Mouse (Mus musculus): ENCODE results near the gene Rnaset2b. TPM values are rescaled to one million over a fixed set of nuclear protein-coding genes. Genes with fewer than 3 reads are reported as not detected.
"Not testable (repeated sequence)": the region's sequence is repeated elsewhere in the genome, so short reads cannot be mapped to it uniquely, and the experiment has no call there.

The Rnaset2b gene
- polyA plus RNA-seq, 1 experiment from 2014 or later, result 105 TPM

DNA sequence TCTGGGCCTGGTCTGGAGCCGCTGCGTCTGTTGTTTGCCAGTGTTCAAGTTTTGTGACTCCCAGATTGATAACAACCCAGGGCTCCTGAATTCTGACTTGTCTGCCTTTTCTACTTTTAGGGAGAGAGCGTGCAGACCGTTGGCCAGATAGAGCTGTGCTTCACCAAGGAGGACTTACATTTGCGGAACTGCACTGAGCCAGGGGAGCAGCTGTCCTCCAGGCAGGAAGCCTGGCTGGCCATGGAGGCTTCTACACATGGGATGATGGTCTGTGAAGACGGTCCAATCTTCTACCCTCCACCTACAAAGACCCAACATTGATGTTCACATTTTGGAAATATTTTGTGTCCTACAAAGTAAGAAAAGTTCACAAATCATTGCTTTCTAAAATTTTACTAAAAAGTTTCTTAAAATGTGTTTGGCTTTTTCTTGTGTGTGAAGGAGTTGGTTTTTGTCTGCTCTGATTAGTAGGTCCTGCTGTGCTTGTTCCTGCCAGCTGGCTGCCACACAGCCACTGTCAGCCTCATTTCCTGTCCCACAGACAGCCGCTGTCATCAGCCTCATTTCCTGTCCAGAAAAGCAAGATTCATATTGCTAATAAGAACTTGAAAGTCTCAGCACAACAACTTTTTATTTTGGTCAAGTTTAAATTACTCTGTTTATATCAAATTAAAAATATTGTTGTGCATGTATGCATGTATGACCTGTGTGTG lies 27.5 kb downstream of the Rnaset2b start:
- H3K4me1 ChIP-seq; H3K27me3 ChIP-seq (replicated peaks); H3K4me3 ChIP-seq; ATAC-seq (ENCODE audit: low FRiP score, low read depth); H3K9ac ChIP-seq; H3K9me3 ChIP-seq; H3K4me2 ChIP-seq (replicated peaks); H3K27ac ChIP-seq; H3K36me3 ChIP-seq: not testable (repeated sequence)
- WGBS, result 68% methylated on average over 2 of the region's 7 CpGs

DNA sequence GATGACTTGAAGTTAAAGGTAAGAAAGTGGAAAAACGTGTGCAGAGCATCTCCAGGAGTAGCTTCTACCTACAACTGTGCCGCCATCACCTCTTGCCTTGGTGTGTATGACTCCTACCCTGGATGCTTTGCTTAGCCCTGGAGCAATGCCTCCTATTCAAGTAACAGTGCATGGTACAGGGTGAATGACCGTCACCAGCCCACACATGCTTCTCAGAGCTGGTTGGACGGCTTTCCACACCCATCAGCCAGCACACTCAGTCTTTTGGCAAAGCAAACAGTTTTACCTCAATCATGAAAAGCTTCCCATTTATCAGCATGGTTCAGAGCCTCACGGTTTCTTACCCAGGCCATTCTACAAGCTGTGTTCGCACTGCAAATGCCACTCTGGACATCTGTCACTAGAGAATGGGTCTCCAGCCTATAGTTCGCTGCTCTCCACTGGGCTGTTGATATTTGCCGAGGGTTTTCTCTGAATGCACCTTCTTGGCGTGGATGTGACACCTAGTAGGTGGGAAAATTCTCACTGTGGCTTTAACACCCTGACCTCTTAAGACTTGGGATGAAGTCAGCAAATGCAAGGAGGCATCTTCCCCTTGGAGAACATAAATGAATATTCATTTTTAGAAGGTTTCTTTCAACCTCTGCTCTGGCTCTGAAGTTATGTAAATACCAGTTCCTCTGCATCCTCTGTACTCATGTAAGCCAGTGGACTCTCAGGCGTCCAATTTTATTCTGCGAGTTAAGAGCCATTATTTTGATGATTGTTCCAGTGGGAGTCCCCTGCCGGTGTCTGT lies 31.6 kb downstream of the Rnaset2b start:
- not testable (repeated sequence) for H3K4me2 ChIP-seq (replicated peaks); H3K27me3 ChIP-seq (replicated peaks); H3K9me3 ChIP-seq; H3K9ac ChIP-seq; H3K27ac ChIP-seq; ATAC-seq (ENCODE audit: low FRiP score, low read depth); H3K4me1 ChIP-seq; H3K4me3 ChIP-seq; H3K36me3 ChIP-seq
- 82% methylated on average over 9 of the region's 12 CpGs for WGBS

- H3K4me1 ChIP-seq; H3K4me2 ChIP-seq (replicated peaks); H3K27ac ChIP-seq; H3K4me3 ChIP-seq; H3K36me3 ChIP-seq; H3K9me3 ChIP-seq; H3K27me3 ChIP-seq (replicated peaks); ATAC-seq (ENCODE audit: low FRiP score, low read depth); H3K9ac ChIP-seq: not testable (repeated sequence)
- no CpG with 5 or more reads among the region's 3 CpGs for WGBS
Measured at GRCm38 (mm10) chr17:7003392-7003791, 33.0 kb downstream of the Rnaset2b start.

GRCm38 (mm10) chr17:7005646-7006045 lies 35.2 kb downstream of the Rnaset2b start:
- not testable (repeated sequence) for H3K9me3 ChIP-seq; H3K36me3 ChIP-seq; H3K4me2 ChIP-seq (replicated peaks); H3K27ac ChIP-seq; H3K9ac ChIP-seq; H3K4me3 ChIP-seq; H3K27me3 ChIP-seq (replicated peaks); ATAC-seq (ENCODE audit: low FRiP score, low read depth); H3K4me1 ChIP-seq
- WGBS, result 75% methylated on average over 3 of the region's 4 CpGs

DNA sequence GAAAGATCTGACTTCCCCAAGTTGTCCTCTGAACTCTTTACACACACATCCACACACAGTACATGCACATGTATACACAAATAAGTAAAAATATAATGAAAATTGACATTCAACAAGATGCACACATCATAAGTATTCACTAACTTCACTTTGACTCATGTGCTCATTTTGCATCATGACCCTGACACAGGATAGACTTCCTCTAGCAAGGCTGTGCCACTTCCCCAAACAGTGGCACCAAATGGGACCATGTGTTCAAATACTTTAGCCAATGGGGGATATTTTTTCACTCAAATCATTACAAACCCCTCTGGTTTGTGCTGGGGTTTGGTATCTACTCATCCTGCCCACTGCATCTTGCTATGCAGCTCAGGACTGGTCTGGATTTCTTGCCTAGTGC lies 38.5 kb downstream of the Rnaset2b start:
- H3K27me3 ChIP-seq (replicated peaks); H3K4me3 ChIP-seq; H3K4me2 ChIP-seq (replicated peaks): not testable (repeated sequence)

GRCm38 (mm10) chr17:7009440-7009839 lies 39.0 kb downstream of the Rnaset2b start:
- H3K27me3 ChIP-seq (replicated peaks); ATAC-seq (ENCODE audit: low FRiP score, low read depth): not testable (repeated sequence)

More for the DNA sequence above, 38.5 kb downstream of the Rnaset2b start:
- not testable (repeated sequence) for H3K4me1 ChIP-seq; ATAC-seq (ENCODE audit: low FRiP score, low read depth); H3K27ac ChIP-seq; H3K36me3 ChIP-seq; H3K9ac ChIP-seq; H3K9me3 ChIP-seq

GRCm38 (mm10) chr17:7009901-7010300 lies 39.5 kb downstream of the Rnaset2b start:
- not testable (repeated sequence) for H3K4me3 ChIP-seq; H3K9ac ChIP-seq; H3K27ac ChIP-seq; H3K4me2 ChIP-seq (replicated peaks); H3K36me3 ChIP-seq; H3K4me1 ChIP-seq; H3K9me3 ChIP-seq; H3K27me3 ChIP-seq (replicated peaks); ATAC-seq (ENCODE audit: low FRiP score, low read depth)
- 88% methylated on average over 5 of the region's 9 CpGs for WGBS

More at GRCm38 (mm10) chr17:7009440-7009839, 39.0 kb downstream of the Rnaset2b start:
- WGBS, result no CpG with 5 or more reads among the region's 7 CpGs
- H3K4me2 ChIP-seq (replicated peaks); H3K36me3 ChIP-seq; H3K27ac ChIP-seq; H3K4me3 ChIP-seq; H3K9ac ChIP-seq; H3K4me1 ChIP-seq; H3K9me3 ChIP-seq: not testable (repeated sequence)

DNA sequence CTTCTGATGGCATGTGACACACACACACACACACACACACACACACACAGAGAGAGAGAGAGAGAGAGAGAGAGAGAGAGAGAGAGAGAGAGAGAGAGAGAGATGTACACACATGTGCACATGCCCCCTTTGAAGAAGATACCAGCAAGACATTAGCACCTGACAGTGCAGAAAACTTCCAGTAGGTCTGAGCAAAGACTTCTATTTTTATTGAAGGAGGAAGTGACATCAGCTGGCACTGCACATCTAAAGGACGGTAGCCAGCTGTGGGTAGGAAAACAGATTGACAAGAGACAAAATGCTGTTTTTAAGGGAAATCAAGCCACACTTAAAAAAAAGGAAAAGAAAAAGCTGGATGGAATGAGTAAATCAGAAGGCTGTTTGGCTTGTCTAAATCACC lies 43.8 kb downstream of the Rnaset2b start:
- H3K36me3 ChIP-seq; H3K4me1 ChIP-seq; H3K9ac ChIP-seq; H3K4me3 ChIP-seq; H3K4me2 ChIP-seq (replicated peaks); H3K9me3 ChIP-seq; H3K27me3 ChIP-seq (replicated peaks); H3K27ac ChIP-seq; ATAC-seq (ENCODE audit: low FRiP score, low read depth): not testable (repeated sequence)
- no CpG with 5 or more reads among the region's 1 CpGs for WGBS

- peak; percentile 83 for ATAC-seq (ENCODE audit: low FRiP score, low read depth)
- 1% methylated on average over 8 of the region's 14 CpGs for WGBS
Measured at GRCm38 (mm10) chr17:7025257-7025656, 54.8 kb downstream of the Rnaset2b start, which contains the start of gene Gm1604a. TSS of gene Gm1604a (plus strand) at chr17:7025568.

DNA sequence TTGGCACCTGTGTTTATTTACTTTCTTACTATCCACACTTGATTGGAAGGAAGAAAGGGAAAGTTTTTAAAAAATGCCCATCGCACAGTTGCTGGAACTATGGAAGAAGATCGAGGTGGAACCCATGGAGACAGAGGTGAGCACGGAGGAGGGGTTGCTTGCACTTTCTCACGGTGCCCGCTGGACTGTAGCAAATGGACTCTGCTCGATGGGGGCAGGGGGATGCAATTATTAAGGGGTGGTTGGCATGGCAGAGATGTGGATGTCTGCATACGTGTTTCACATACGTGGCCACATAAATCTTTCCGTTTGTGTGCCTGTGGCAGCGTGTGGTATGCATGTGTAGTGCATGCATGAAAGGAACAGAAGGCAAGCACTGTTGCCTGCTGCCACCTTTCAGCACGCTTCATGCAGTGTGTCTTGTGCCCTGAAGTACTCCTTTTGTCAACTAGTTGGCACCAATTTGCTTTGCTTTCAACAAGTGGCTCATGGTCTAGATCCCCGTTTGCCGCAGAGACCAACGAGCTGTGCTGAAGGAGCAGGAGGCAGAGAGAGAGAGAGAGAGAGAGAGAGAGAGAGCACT lies 55.4 kb downstream of the Rnaset2b start:
- not testable (repeated sequence) for H3K27ac ChIP-seq; H3K36me3 ChIP-seq; H3K9me3 ChIP-seq; H3K9ac ChIP-seq; H3K4me2 ChIP-seq (replicated peaks); H3K27me3 ChIP-seq (replicated peaks); H3K4me1 ChIP-seq; H3K4me3 ChIP-seq
- ATAC-seq (ENCODE audit: low FRiP score, low read depth), result peak; percentile 62
- 22% methylated on average over 3 of the region's 14 CpGs for WGBS

More at GRCm38 (mm10) chr17:7025257-7025656, 54.8 kb downstream of the Rnaset2b start, which contains the start of gene Gm1604a:
- not testable (repeated sequence) for H3K27ac ChIP-seq; H3K4me3 ChIP-seq; H3K9ac ChIP-seq; H3K4me2 ChIP-seq (replicated peaks); H3K27me3 ChIP-seq (replicated peaks); H3K9me3 ChIP-seq; H3K4me1 ChIP-seq; H3K36me3 ChIP-seq

DNA sequence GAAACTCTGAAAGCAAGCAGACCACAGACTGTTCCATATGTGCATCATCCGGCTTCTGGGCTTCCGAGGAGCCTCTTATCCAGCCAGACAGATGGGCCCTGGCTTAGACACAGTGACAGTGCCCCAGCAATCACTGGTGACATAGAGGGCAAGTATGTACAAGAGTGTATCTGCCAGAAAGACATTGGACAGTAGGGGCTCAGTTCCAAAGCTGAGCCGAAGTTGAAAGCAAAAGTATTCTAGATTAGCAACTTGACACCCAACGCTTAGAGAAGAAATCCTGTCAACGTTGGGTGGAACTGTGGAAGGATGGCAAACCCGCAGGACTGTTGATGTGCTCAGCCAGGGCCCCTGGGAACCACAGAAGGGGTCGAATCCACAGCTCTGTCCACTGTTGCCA lies 59.8 kb downstream of the Rnaset2b start:
- not testable (repeated sequence) for H3K4me3 ChIP-seq; H3K27me3 ChIP-seq (replicated peaks); H3K4me2 ChIP-seq (replicated peaks); ATAC-seq (ENCODE audit: low FRiP score, low read depth); H3K4me1 ChIP-seq; H3K27ac ChIP-seq; H3K36me3 ChIP-seq; H3K9ac ChIP-seq; H3K9me3 ChIP-seq
- 86% methylated on average over 7 of the region's 7 CpGs for WGBS

GRCm38 (mm10) chr17:7030622-7031174 lies 60.3 kb downstream of the Rnaset2b start:
- not testable (repeated sequence) for H3K9ac ChIP-seq; H3K4me3 ChIP-seq; H3K4me2 ChIP-seq (replicated peaks); H3K27me3 ChIP-seq (replicated peaks); H3K4me1 ChIP-seq; H3K9me3 ChIP-seq; ATAC-seq (ENCODE audit: low FRiP score, low read depth); H3K36me3 ChIP-seq; H3K27ac ChIP-seq
- WGBS, result 92% methylated on average over 3 of the region's 6 CpGs

Measured in neural tube, embryonic 12.5 days (tissue).